Mouse (Mus musculus) liver, embryonic 16.5 days (tissue): Measurements from ENCODE around the gene Sgip1. TPM values are rescaled to one million over a fixed set of nuclear protein-coding genes. Genes with fewer than 3 reads are reported as not detected.
A peak's percentile ranks its signal among the peaks of the same experiment; 100 is the strongest.

ENCODE experiments used
- ATAC-seq: fragments of 200-750 bp; cut with Nextera tagmentation; 2 replicates; pipeline ENCODE4 v1.8.0; 2017; ENCODE audit warnings: low read depth, mild to moderate bottlenecking, moderate number of reproducible peaks, moderate library complexity
- H3K27ac ChIP-seq: fragments of 300-500 bp; sonication (generic); 2 replicates; pipeline ENCODE4 v1.5.1; 2014; ENCODE audit warnings: mild to moderate bottlenecking, low read length
- H3K27me3 ChIP-seq: fragments of 300-500 bp; sonication (generic); 2 replicates; pipeline ENCODE4 v1.6.1; 2014; ENCODE audit warnings: low read depth, low read length, mixed read lengths; ENCODE audit not compliant: control insufficient read depth, insufficient read depth
- H3K36me3 ChIP-seq: fragments of 300-500 bp; sonication (generic); 2 replicates; pipeline ENCODE4 v1.6.1; 2014; ENCODE audit warnings: mild to moderate bottlenecking; ENCODE audit not compliant: control insufficient read depth, insufficient read depth
- H3K4me1 ChIP-seq: fragments of 300-500 bp; sonication (generic); 2 replicates; pipeline ENCODE4 v1.6.1; 2014; ENCODE audit warnings: low read depth, low read length, mixed read lengths; ENCODE audit not compliant: control insufficient read depth
- H3K4me2 ChIP-seq: fragments of 300-500 bp; sonication (generic); 2 replicates; pipeline ENCODE4 v1.6.1; 2014; ENCODE audit warnings: low read depth, low read length, mixed read lengths
- H3K4me3 ChIP-seq: fragments of 300-500 bp; sonication (generic); 2 replicates; pipeline ENCODE4 v1.5.1; 2014; ENCODE audit warnings: low read depth, mild to moderate bottlenecking, low read length
- H3K9ac ChIP-seq: fragments of 300-500 bp; sonication (generic); 2 replicates; pipeline ENCODE4 v1.6.1; 2014; ENCODE audit warnings: low read depth, low read length
- H3K9me3 ChIP-seq: fragments of 300-500 bp; sonication (generic); replicated peaks from 2 replicates; pipeline ENCODE4 v1.6.1; 2016; ENCODE audit warnings: low read length; ENCODE audit not compliant: control insufficient read depth
- WGBS: fragments of 180-500 bp; shearing (Covaris S2); extraction: QIAGEN DNeasy Blood & Tissue Kit; methylation state at CpG from one replicate; pipeline ENCODE4 v1.1.7; 2014; ENCODE audit not compliant: insufficient replicate concordance; 5-methylcytosine and 5-hydroxymethylcytosine counted together
- polyA plus RNA-seq: library from polyadenylated mRNA; unstranded; fragments of >200 nt; fragmentation: Nextera tagmentation; extraction: Ambion mirVana; gene quantifications from 2 replicates; pipeline ENCODE4 v1.2.1, GENCODE M21; 2015

Gene Sgip1
- polyA plus RNA-seq, 1 experiment from 2014 or later, result 1.0 TPM

DNA sequence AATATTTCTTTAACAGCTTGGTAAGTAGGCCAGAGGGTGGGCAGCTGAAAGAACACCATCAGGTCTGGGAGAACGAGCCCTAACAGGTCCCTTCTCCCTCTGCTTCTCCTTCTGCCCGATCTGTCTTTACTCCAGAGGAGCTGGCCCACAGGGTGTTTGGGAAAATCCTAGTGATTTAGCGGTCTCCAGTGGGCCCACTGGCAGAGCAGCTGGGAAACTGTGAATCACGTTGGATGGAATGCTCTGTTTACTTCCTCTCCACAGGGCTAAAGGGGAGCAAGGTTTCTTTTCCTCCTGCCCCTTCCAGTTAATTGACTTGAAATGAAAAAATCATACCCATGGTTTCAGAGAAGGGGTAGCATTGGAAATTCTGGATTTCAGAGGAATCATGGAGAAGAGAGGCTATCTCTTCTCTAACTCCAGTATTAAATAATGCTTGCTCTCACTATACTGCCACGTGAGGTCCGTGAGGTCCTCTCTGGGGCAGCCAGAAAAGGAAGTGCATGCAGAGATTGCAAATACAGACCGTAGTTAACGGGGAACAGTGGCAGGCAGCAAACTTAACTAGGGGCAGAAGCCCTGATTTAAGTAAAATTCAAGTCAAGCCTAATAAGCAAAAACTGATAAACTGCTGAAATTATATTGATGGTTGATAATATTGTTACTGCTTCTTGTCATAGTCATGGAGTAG lies 51.1 kb downstream of the Sgip1 start:
- WGBS, result 34% methylated on average over 8 of the region's 8 CpGs
- Histone ChIP-seq H3K4me3 (no peak overlapping the region), H3K36me3 (no peaks in the 10 kb centered on the region), H3K27ac (no peak overlapping the region), H3K4me2 (no peak overlapping the region), H3K27me3 (no peaks in the 10 kb centered on the region), H3K4me1 (no peaks in the 10 kb centered on the region), H3K9me3 (no peaks in the 10 kb centered on the region), H3K9ac (no peak overlapping the region)
- no peak for ATAC-seq

DNA sequence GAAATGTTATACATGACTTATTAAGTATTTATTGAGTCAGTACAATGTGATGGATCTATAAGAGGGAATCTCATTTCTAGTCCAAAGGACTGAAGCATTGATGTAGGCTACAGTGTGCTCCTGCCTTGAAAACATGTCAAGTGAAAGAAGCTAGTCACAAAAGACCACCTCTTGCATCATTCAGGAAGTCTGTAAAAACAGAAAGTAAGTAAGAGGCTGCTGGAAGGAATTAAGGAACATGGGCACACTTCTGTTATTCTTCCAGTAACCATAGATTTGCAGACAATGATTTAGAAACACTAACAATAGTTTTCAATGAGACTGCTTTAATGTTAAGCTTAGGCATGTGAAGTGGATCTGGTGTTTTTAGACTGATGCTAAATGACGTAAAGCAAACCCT lies 60.4 kb downstream of the Sgip1 start:
- no peaks in the 10 kb centered on the region for H3K36me3 ChIP-seq
- WGBS, result 72% methylated on average over 1 of the region's 1 CpGs
- no peak overlapping the region for H3K27ac ChIP-seq
- no peaks in the 10 kb centered on the region for H3K4me1 ChIP-seq
- H3K4me3 ChIP-seq, result no peak overlapping the region
- no peaks in the 10 kb centered on the region for H3K9me3 ChIP-seq
- no peak overlapping the region for H3K9ac ChIP-seq
- H3K27me3 ChIP-seq, result no peaks in the 10 kb centered on the region
- H3K4me2 ChIP-seq, result no peak overlapping the region
- no peak for ATAC-seq

DNA sequence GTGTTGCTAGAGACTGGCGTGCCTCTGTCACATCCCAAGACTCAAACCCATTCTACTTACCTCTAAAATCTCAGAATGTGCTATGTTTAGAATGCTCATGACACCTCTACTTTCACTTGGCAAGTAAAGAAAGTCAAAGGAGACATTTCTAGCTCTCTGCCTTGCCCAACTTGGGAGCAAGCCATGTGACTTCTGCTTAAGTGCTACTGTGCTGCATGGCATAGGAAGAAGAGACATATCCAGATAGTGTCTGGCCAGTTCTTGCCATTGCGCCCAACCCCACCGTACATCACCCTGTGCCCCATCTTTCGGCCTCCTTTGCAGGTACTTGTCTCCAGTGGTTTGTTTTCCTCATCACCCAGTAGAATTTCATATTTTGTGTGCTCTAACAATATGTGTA lies 60.8 kb downstream of the Sgip1 start:
- H3K4me1 ChIP-seq, result no peaks in the 10 kb centered on the region
- H3K4me3 ChIP-seq, result no peak overlapping the region
- 76% methylated on average over 4 of the region's 4 CpGs for WGBS
- no peak overlapping the region for H3K9ac ChIP-seq
- no peaks in the 10 kb centered on the region for H3K27me3 ChIP-seq
- no peak for ATAC-seq
- H3K9me3 ChIP-seq, result no peaks in the 10 kb centered on the region
- H3K36me3 ChIP-seq, result no peaks in the 10 kb centered on the region
- H3K4me2 ChIP-seq, result no peak overlapping the region
- H3K27ac ChIP-seq, result no peak overlapping the region

DNA sequence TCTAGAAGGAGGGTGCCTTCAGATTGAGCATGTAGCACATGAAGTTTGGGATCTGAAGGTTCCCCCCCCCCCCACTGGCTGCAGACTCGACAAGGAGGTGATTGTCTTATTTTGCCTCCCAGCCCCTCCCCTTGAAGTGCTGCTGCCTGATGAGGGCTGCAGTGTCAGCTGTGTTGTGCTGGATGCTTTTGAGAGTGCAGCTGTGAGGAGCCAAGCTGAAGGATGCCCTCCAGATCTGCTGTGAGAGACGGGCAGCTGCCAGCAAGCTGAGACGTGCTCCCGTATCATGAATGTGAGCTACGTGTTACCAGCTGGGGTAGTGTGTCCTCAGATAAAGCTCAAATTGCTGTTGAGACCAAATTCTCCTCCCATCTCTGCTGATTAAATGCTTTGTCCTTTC lies 63.5 kb downstream of the Sgip1 start:
- Histone ChIP-seq H3K4me2 (no peak overlapping the region), H3K9ac (no peak overlapping the region), H3K27me3 (no peaks in the 10 kb centered on the region), H3K4me3 (no peak overlapping the region), H3K36me3 (no peaks in the 10 kb centered on the region), H3K9me3 (no peaks in the 10 kb centered on the region), H3K27ac (no peak overlapping the region), H3K4me1 (no peaks in the 10 kb centered on the region)
- WGBS, result 63% methylated on average over 5 of the region's 5 CpGs
- no peak for ATAC-seq

DNA sequence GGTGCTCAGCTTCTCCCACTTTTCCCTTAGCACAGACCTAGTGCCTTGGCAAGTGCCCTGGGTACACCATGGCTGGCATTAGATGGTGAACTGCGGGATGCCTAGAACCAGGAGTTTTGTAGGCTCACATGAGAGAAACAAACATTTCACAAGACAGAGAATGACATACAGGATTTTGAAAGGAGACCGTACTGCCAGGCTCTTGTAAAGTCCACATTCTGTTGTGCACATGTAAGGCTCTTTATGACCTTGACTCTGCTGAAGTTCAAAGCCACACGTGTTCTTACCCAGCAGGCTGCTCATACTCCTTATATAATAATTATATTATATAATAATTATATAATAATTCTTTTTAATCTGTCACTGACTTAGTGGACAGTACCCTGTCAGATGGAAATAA lies 65.9 kb downstream of the Sgip1 start:
- ATAC-seq, result no peak
- no peak overlapping the region for H3K4me2 ChIP-seq
- H3K27ac ChIP-seq, result no peak overlapping the region
- H3K4me1 ChIP-seq, result no peaks in the 10 kb centered on the region; the same call in 1 of the 2 replicates
- H3K36me3 ChIP-seq, result no peaks in the 10 kb centered on the region
- no peaks in the 10 kb centered on the region for H3K9me3 ChIP-seq
- 61% methylated on average over 3 of the region's 3 CpGs for WGBS
- H3K4me3 ChIP-seq, result no peak overlapping the region
- H3K27me3 ChIP-seq, result no peaks in the 10 kb centered on the region
- no peak overlapping the region for H3K9ac ChIP-seq

DNA sequence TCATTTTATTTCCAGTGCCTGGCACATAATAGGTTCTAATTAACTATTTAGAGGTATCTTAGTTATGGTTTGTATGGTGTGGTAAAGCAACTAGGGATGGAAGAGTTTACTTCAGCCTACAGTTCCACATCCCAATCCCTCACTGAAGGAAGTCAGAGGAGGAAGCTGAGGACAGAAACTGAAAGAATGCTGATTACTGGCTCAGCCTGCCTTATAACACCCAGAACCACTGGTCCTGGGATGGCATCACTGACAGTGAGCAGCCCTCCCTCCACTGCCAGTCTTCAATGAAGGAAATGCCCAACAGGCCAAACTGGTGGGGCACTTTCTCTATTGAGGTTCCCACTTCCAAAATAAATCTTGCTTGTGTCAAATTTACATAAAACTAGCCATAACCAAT lies 67.2 kb downstream of the Sgip1 start:
- no peak overlapping the region for H3K9ac ChIP-seq
- no peaks in the 10 kb centered on the region for H3K27me3 ChIP-seq
- no peak overlapping the region for H3K4me2 ChIP-seq
- ATAC-seq, result no peak
- no peaks in the 10 kb centered on the region for H3K36me3 ChIP-seq
- H3K4me3 ChIP-seq, result no peak overlapping the region
- no peak overlapping the region for H3K27ac ChIP-seq
- H3K4me1 ChIP-seq, result no peaks in the 10 kb centered on the region; the same call in 1 of the 2 replicates
- H3K9me3 ChIP-seq, result no peaks in the 10 kb centered on the region

DNA sequence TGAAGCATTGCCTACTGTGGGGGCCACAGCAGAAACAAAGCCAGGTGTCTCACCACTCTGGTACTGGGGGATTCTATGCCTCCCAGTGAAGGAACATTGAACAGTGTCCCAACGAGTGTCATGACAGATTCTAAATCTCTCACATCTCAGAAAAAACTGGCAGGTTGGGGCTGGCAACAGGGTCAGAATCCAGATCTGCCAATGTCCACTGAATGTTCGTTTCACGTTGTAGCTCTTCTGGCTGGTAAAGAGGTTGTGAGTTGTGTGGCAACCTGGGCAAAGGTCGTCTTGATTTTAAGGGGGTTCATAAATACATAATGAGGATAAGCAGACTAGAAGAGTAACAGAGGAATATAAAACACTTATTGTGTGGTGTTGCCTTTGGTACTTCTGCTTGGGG lies 68.2 kb downstream of the Sgip1 start:
- H3K27ac ChIP-seq, result no peak overlapping the region
- H3K9ac ChIP-seq, result no peak overlapping the region
- no peak overlapping the region for H3K4me3 ChIP-seq
- ATAC-seq, result no peak
- H3K36me3 ChIP-seq, result no peaks in the 10 kb centered on the region
- 47% methylated on average over 4 of the region's 4 CpGs for WGBS
- no peaks in the 10 kb centered on the region for H3K9me3 ChIP-seq
- H3K4me1 ChIP-seq, result no peaks in the 10 kb centered on the region; the same call in 1 of the 2 replicates
- no peaks in the 10 kb centered on the region for H3K27me3 ChIP-seq
- no peak overlapping the region for H3K4me2 ChIP-seq

DNA sequence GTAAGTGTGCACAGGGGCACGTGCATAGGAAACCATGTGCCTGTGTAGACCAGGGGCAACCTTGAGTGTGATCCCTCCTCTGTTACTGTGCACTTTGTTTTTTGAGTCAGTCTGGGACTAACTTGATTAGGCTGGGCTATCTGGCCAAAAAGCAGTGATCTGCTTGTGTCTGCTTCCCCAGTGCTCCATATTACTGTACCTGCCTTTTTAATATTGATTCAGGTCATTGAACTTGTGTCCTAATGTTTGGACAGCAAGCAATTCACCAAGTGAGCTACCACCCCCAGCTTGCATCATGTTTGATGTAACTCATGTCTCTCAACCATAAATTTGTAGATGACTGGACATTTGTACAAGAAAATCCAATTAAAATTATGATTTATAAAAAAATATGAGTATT lies 69.2 kb downstream of the Sgip1 start:
- H3K27ac ChIP-seq, result peak overlapping the region; percentile 56; the same call in 1 of the 2 replicates
- peak; percentile 76 for ATAC-seq

DNA sequence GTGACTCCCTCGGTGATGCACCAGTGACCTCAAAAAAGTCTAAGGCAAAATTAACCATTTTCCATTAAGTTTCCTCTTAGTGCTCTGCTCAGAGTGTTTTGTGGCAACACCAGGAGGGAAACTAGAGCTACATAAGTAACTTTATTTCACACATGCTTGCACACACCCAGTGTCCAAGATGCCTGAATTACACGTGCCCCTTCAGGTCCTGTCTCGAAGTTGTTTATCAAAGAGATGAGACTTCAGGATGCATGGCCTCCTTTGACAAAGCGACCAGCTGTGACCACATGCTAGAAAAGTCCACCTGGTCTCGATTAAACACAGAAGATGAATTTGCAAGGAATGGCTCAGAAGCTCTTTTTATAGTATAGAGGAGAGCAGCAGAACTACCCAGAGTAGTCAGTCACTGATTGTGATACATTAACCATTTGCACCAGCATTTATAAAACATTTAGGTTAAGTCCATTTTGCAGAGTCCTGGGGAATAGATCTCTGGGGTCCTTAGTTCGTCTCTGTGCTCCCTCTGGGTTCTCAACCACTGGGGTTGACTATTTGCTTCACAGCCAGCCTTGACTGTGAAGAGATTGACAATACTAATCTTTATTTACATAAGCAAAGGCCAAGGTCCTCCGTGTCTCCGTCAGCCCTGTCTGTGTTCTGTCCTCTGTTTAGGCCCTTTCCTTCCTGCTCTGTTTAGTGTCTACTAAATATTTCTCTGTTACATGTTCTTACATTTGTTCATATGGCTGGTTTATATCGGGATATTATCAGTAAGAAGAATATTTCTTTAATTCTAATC lies 70.1 kb downstream of the Sgip1 start:
- Histone ChIP-seq H3K4me3 (no peak overlapping the region), H3K4me2 (no peak overlapping the region), H3K27me3 (no peaks in the 10 kb centered on the region), H3K27ac (peak overlapping the region; percentile 29), H3K36me3 (no peaks in the 10 kb centered on the region), H3K9me3 (no peaks in the 10 kb centered on the region), H3K4me1 (no peaks in the 10 kb centered on the region; the same call in 1 of the 2 replicates), H3K9ac (no peak overlapping the region)
- WGBS, result 40% methylated on average over 9 of the region's 9 CpGs
- ATAC-seq, result peak; percentile 79

More for the DNA sequence above, 69.2 kb downstream of the Sgip1 start:
- WGBS, result 42% methylated on average over 1 of the region's 1 CpGs
- Histone ChIP-seq H3K9me3 (no peaks in the 10 kb centered on the region), H3K4me1 (no peaks in the 10 kb centered on the region; the same call in 1 of the 2 replicates), H3K36me3 (no peaks in the 10 kb centered on the region), H3K4me3 (no peak overlapping the region), H3K4me2 (no peak overlapping the region), H3K27me3 (no peaks in the 10 kb centered on the region), H3K9ac (no peak overlapping the region)
